Mouse (Mus musculus) brain, embryonic 14.5 days (tissue): ENCODE data around the gene Lrrc71.

Source experiments
- CTCF ChIP-seq: fragments of 200-500 bp; IDR thresholded peaks from 2 replicates; pipeline ENCODE4 v1.5.1; 2012; ENCODE audit warnings: inconsistent platforms, mild to moderate bottlenecking, moderate library complexity, borderline replicate concordance; ENCODE audit not compliant: insufficient read depth, insufficient read length; ENCODE audit errors: extremely low read depth
- POLR2A ChIP-seq: fragments of 200-500 bp; IDR thresholded peaks from 2 replicates; pipeline ENCODE4 v1.6.1; 2012; ENCODE audit warnings: mild to moderate bottlenecking, inconsistent platforms, borderline replicate concordance; ENCODE audit not compliant: poor library complexity, insufficient read depth, insufficient read length, severe bottlenecking; ENCODE audit errors: extremely low read depth

DNA sequence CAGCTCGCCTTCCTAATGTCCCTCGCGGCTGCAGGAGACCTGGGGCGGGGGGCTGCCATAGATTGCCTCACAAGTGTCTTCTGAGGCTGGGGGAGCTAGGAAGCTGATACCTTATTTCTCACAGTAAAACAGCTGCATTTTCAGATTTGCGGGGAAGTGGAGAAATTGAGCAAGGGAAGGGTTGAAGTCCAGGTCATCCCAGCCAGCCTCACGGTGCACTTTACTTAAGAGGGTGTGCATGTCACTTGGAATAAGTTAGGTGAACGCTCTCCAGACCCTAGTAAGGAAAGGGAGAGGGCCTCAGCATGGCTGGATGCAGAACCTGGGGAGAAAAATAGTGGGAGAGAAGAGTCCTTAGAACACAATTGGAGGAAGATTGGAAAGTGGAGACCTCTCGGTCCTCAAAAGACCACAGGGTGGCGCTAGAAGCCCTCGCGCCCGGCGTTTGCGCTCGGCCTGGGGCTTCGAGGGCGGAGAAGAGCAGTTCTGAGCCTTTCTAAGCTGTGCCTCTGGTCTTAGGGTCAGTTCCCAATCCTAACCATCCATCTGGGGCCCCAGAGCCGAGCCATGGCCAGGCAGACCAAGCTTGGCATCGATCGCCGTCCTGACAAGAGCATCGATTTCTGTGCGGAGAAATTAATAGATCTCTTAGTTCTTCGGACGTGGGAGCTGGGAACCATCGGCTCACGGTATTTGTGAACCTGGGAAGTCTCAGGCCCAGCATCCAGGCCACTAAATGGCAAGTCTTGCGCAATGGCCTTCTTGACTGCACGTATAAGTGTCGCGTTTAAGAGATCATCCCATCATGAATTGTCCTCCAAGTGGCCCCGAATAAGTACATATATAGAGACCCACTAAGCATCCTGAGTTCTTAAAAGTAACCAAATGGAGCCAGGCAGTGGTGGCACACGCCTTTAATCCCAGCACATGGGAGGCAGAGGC is 47.2 kb upstream of the Lrrc71 start:
- TF ChIP-seq CTCF (peak; percentile 78), POLR2A (no peak)
